Mouse (Mus musculus): ENCODE data around the gene Tomm20. TPM values are rescaled to one million over a fixed set of nuclear protein-coding genes. Genes with fewer than 3 reads are reported as not detected.

The Tomm20 gene
- polyA plus RNA-seq, 1 experiment: 450 TPM

- Histone ChIP-seq H3K27ac (ENCODE audit: insufficient read depth, low read depth, low read length) (no peak overlapping the region), H3K4me3 (ENCODE audit: low read depth, low read length) (no peak overlapping the region), H3K36me3 (ENCODE audit: control insufficient read depth, insufficient read depth, low read length) (peaks cover 12% of the 10 kb centered on the region), H3K27me3 (ENCODE audit: control insufficient read depth, insufficient read depth, low read length) (no peaks in the 10 kb centered on the region), H3K4me1 (ENCODE audit: control insufficient read depth, insufficient read depth, insufficient read length, low read length) (peaks cover 3% of the 10 kb centered on the region; the same call in 1 of the 2 replicates)
- 86% methylated on average over 2 of the region's 2 CpGs for WGBS
- TF ChIP-seq POLR2A (IDR thresholded peaks at IDR 0.05; ENCODE audit: low read depth, low read length) (no peak), CTCF (IDR thresholded peaks at IDR 0.05; ENCODE audit: extremely low read depth, insufficient read length, insufficient replicate concordance, low read depth, low read length) (no peak)
Observed at GRCm38 (mm10) chr8:126972649-126973048, 27.0 kb upstream of the Tomm20 start.

DNA sequence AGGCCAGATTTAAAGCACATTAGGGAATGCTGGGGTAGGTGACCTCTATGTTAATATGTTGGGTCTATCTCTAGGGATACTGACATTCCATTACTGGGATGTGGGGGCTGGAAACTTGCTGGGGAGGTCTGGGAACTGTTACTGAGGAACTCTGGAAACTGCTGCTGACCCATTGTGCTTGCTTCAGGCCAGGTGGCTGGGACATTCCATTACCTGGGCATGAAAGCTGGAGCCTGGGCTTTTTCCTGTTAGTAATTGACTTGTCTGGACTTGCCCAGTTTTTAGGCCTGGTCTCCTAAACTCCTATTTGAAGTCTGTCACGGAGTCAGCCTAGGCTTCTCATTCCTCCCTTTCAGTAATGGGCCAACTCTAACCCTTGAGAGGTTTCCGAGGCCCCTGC, 26.5 kb upstream of the Tomm20 start:
- WGBS: 92% methylated on average over 2 of the region's 2 CpGs
- TF ChIP-seq POLR2A (IDR thresholded peaks at IDR 0.05; ENCODE audit: low read depth, low read length) (no peak), CTCF (IDR thresholded peaks at IDR 0.05; ENCODE audit: extremely low read depth, insufficient read length, insufficient replicate concordance, low read depth, low read length) (no peak)
- Histone ChIP-seq H3K27me3 (ENCODE audit: control insufficient read depth, insufficient read depth, low read length) (no peaks in the 10 kb centered on the region), H3K4me1 (ENCODE audit: control insufficient read depth, insufficient read depth, insufficient read length, low read length) (peaks cover 3% of the 10 kb centered on the region; the same call in 1 of the 2 replicates), H3K36me3 (ENCODE audit: control insufficient read depth, insufficient read depth, low read length) (peaks cover 13% of the 10 kb centered on the region), H3K27ac (ENCODE audit: insufficient read depth, low read depth, low read length) (no peak overlapping the region), H3K4me3 (ENCODE audit: low read depth, low read length) (no peak overlapping the region)

- Histone ChIP-seq H3K36me3 (ENCODE audit: control insufficient read depth, insufficient read depth, low read length) (peaks cover 19% of the 10 kb centered on the region), H3K27ac (ENCODE audit: insufficient read depth, low read depth, low read length) (0 out of 2 replicates have a peak overlapping the region, but pooled peaks have one; percentile 18), H3K27me3 (ENCODE audit: control insufficient read depth, insufficient read depth, low read length) (no peaks in the 10 kb centered on the region), H3K4me3 (ENCODE audit: low read depth, low read length) (peak overlapping the region; percentile 85), H3K4me1 (ENCODE audit: control insufficient read depth, insufficient read depth, insufficient read length, low read length) (peaks cover 3% of the 10 kb centered on the region; the same call in 1 of the 2 replicates)
- TF ChIP-seq CTCF (IDR thresholded peaks at IDR 0.05; ENCODE audit: extremely low read depth, insufficient read length, insufficient replicate concordance, low read depth, low read length) (no peak), POLR2A (IDR thresholded peaks at IDR 0.05; ENCODE audit: low read depth, low read length) (no peak)
- WGBS: 4% methylated on average over 13 of the region's 13 CpGs
Observed at GRCm38 (mm10) chr8:126971314-126971664, 25.6 kb upstream of the Tomm20 start.

GRCm38 (mm10) chr8:126970579-126971313, 25.1 kb upstream of the Tomm20 start, which contains the start of gene Rbm34:
Rbm34 (minus strand) TSS chr8:126971071.
- H3K27me3 ChIP-seq (ENCODE audit: control insufficient read depth, insufficient read depth, low read length): no peaks in the 10 kb centered on the region
- H3K27ac ChIP-seq (ENCODE audit: insufficient read depth, low read depth, low read length): 0 out of 2 replicates have a peak within 1 kb of the TSS, but pooled peaks have one; percentile 18
- peak; percentile 57; the same call in 1 of the 2 replicates for TF ChIP-seq POLR2A (IDR thresholded peaks at IDR 0.05; ENCODE audit: low read depth, low read length)
- TF ChIP-seq CTCF (IDR thresholded peaks at IDR 0.05; ENCODE audit: extremely low read depth, insufficient read length, insufficient replicate concordance, low read depth, low read length): no peak
- H3K4me1 ChIP-seq (ENCODE audit: control insufficient read depth, insufficient read depth, insufficient read length, low read length): peaks cover 3% of the 10 kb centered on the region; the same call in 1 of the 2 replicates
- peak within 1 kb of the TSS; percentile 85 for H3K4me3 ChIP-seq (ENCODE audit: low read depth, low read length)
- under 1% methylated on average over 50 of the region's 50 CpGs for WGBS
- peaks cover 22% of the 10 kb centered on the region for H3K36me3 ChIP-seq (ENCODE audit: control insufficient read depth, insufficient read depth, low read length)

DNA sequence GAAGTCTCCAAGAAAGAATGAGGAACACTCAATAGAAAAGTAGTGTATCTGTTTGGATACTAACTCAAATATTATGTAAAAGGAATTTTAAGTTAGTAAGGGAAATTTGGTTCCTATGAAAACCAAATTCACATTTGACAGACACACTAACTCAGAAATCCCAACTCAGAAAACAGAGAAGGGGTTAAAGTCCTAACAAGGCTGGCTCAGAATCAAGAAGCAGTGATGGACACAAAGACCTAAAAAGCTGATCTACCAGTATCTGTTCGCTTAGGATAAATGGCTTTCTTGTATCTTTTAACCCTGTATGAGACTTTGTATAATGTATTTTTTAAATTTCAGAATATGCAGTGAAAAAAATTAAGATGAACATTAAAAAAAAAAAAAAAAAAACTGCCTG, 23.9 kb upstream of the Tomm20 start:
- WGBS: 42% methylated on average over 1 of the region's 1 CpGs

GRCm38 (mm10) chr8:126968107-126968506, 22.5 kb upstream of the Tomm20 start:
- peaks cover 1% of the 10 kb centered on the region; the same call in 1 of the 2 replicates for H3K4me1 ChIP-seq (ENCODE audit: control insufficient read depth, insufficient read depth, insufficient read length, low read length)
- H3K27me3 ChIP-seq (ENCODE audit: control insufficient read depth, insufficient read depth, low read length): no peaks in the 10 kb centered on the region
- no peak overlapping the region for H3K27ac ChIP-seq (ENCODE audit: insufficient read depth, low read depth, low read length)
- H3K36me3 ChIP-seq (ENCODE audit: control insufficient read depth, insufficient read depth, low read length): peaks cover 39% of the 10 kb centered on the region
- no peak overlapping the region for H3K4me3 ChIP-seq (ENCODE audit: low read depth, low read length)
- 92% methylated on average over 6 of the region's 6 CpGs for WGBS
- no peak for TF ChIP-seq CTCF (IDR thresholded peaks at IDR 0.05; ENCODE audit: extremely low read depth, insufficient read length, insufficient replicate concordance, low read depth, low read length)
- TF ChIP-seq POLR2A (IDR thresholded peaks at IDR 0.05; ENCODE audit: low read depth, low read length): no peak

More for the DNA sequence above, 23.9 kb upstream of the Tomm20 start:
- Histone ChIP-seq H3K27me3 (ENCODE audit: control insufficient read depth, insufficient read depth, low read length) (no peaks in the 10 kb centered on the region), H3K4me1 (ENCODE audit: control insufficient read depth, insufficient read depth, insufficient read length, low read length) (peaks cover 3% of the 10 kb centered on the region; the same call in 1 of the 2 replicates), H3K4me3 (ENCODE audit: low read depth, low read length) (no peak overlapping the region), H3K36me3 (ENCODE audit: control insufficient read depth, insufficient read depth, low read length) (peaks cover 31% of the 10 kb centered on the region), H3K27ac (ENCODE audit: insufficient read depth, low read depth, low read length) (no peak overlapping the region)
- no peak for TF ChIP-seq CTCF (IDR thresholded peaks at IDR 0.05; ENCODE audit: extremely low read depth, insufficient read length, insufficient replicate concordance, low read depth, low read length)
- TF ChIP-seq POLR2A (IDR thresholded peaks at IDR 0.05; ENCODE audit: low read depth, low read length): no peak

DNA sequence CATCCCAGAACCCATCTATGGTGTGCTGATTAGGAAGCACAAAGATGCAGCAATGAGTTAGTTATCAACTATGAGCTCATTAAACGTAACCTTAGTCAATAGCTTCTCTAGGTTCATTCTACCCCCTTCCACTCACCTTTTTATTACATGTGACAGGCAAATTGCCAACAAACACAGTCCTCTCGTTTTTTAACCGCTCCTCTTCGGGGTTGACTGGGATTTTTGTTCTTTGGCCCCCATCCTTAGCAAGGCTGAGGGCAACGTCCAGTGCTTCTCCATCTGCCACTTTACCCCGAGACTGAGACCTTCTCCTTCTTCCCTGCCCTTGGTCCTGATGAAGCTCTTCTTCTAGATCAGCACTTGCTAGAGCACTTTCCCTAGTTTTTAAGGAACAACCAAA, 19.6 kb upstream of the Tomm20 start:
- no peaks in the 10 kb centered on the region for H3K27me3 ChIP-seq (ENCODE audit: control insufficient read depth, insufficient read depth, low read length)
- TF ChIP-seq POLR2A (IDR thresholded peaks at IDR 0.05; ENCODE audit: low read depth, low read length): no peak
- no peak for TF ChIP-seq CTCF (IDR thresholded peaks at IDR 0.05; ENCODE audit: extremely low read depth, insufficient read length, insufficient replicate concordance, low read depth, low read length)
- H3K36me3 ChIP-seq (ENCODE audit: control insufficient read depth, insufficient read depth, low read length): peaks cover 61% of the 10 kb centered on the region
- H3K4me3 ChIP-seq (ENCODE audit: low read depth, low read length): no peak overlapping the region
- WGBS: 28% methylated on average over 6 of the region's 6 CpGs
- no peaks in the 10 kb centered on the region for H3K4me1 ChIP-seq (ENCODE audit: control insufficient read depth, insufficient read depth, insufficient read length, low read length)
- H3K27ac ChIP-seq (ENCODE audit: insufficient read depth, low read depth, low read length): no peak overlapping the region
